Mouse (Mus musculus) midbrain, embryonic 13.5 days (tissue): ENCODE results near the gene Usp46. TPM values are rescaled to one million over a fixed set of nuclear protein-coding genes. Genes with fewer than 3 reads are reported as not detected.

Experiments used
- ATAC-seq: fragments of 200-750 bp; cut with Nextera tagmentation; 2 replicates; pipeline ENCODE4 v1.8.0; 2017; ENCODE audit warnings: mild to moderate bottlenecking, moderate TSS enrichment, moderate library complexity
- H3K27ac ChIP-seq: fragments of 300-500 bp; sonication (generic); 2 replicates; pipeline ENCODE4 v1.5.1; 2015; ENCODE audit warnings: inconsistent platforms, mild to moderate bottlenecking, moderate library complexity
- H3K27me3 ChIP-seq: fragments of 300-500 bp; sonication (generic); 2 replicates; pipeline ENCODE4 v1.6.1; 2015; ENCODE audit warnings: mild to moderate bottlenecking, inconsistent platforms
- H3K36me3 ChIP-seq: fragments of 300-500 bp; sonication (generic); 2 replicates; pipeline ENCODE4 v1.6.1; 2015; ENCODE audit warnings: mild to moderate bottlenecking, inconsistent platforms
- H3K4me1 ChIP-seq: fragments of 300-500 bp; sonication (generic); replicated peaks from 2 replicates; pipeline ENCODE4 v1.6.1; 2015; ENCODE audit warnings: inconsistent platforms
- H3K4me2 ChIP-seq: fragments of 300-500 bp; sonication (generic); replicated peaks from 2 replicates; pipeline ENCODE4 v1.6.1; 2015; ENCODE audit warnings: moderate library complexity, mild to moderate bottlenecking, inconsistent platforms
- H3K4me3 ChIP-seq: fragments of 300-500 bp; sonication (generic); replicated peaks from 2 replicates; pipeline ENCODE4 v1.5.1; 2015; ENCODE audit warnings: mild to moderate bottlenecking, inconsistent platforms
- H3K9ac ChIP-seq: fragments of 300-500 bp; sonication (generic); replicated peaks from 2 replicates; pipeline ENCODE4 v1.6.1; 2015; ENCODE audit warnings: mild to moderate bottlenecking, inconsistent platforms
- H3K9me3 ChIP-seq: fragments of 300-500 bp; sonication (generic); 2 replicates; pipeline ENCODE4 v1.6.1; 2016; ENCODE audit warnings: mild to moderate bottlenecking, inconsistent platforms
- WGBS: fragments of 180-500 bp; shearing (Covaris S2); methylation state at CpG from one replicate; pipeline ENCODE4 v1.1.7; 2015; 5-methylcytosine and 5-hydroxymethylcytosine counted together
- polyA plus RNA-seq: library from polyadenylated mRNA; unstranded; fragments of >200 nt; fragmentation: Nextera tagmentation; extraction: Ambion mirVana; gene quantifications from 2 replicates; pipeline ENCODE4 v1.2.1, GENCODE M21; 2015

Usp46 gene
- 23.9 and 25.2 TPM in 2 replicates for polyA plus RNA-seq

- peaks cover 35% of the 10 kb centered on the region for H3K4me1 ChIP-seq
- ATAC-seq, result peak; percentile 95
- no peaks in the 10 kb centered on the region for H3K36me3 ChIP-seq
- H3K9me3 ChIP-seq, result no peaks in the 10 kb centered on the region
- peak within 1 kb of the TSS; percentile 79 for H3K4me3 ChIP-seq
- peaks cover 4% of the 10 kb centered on the region; the same call in 1 of the 2 replicates for H3K27me3 ChIP-seq
- H3K27ac ChIP-seq, result peak within 1 kb of the TSS; percentile 89
- WGBS, result under 1% methylated on average over 89 of the region's 89 CpGs
- peak within 1 kb of the TSS; percentile 92 for H3K9ac ChIP-seq
- peak within 1 kb of the TSS; percentile 83 for H3K4me2 ChIP-seq
Observed at GRCm38 (mm10) chr5:74067831-74068713, at the start of gene Usp46. TSS of gene Usp46 (minus strand) at chr5:74068431.

- Histone ChIP-seq H3K4me1 (peaks cover 7% of the 10 kb centered on the region; the same call in 1 of the 2 replicates), H3K9me3 (no peaks in the 10 kb centered on the region), H3K9ac (no peak overlapping the region), H3K4me3 (no peak overlapping the region), H3K27ac (no peak overlapping the region), H3K36me3 (no peaks in the 10 kb centered on the region), H3K4me2 (no peak overlapping the region), H3K27me3 (no peaks in the 10 kb centered on the region)
- no peak for ATAC-seq
- 61% methylated on average over 7 of the region's 7 CpGs for WGBS
Observed at GRCm38 (mm10) chr5:74113961-74114689, 45.9 kb upstream of the Usp46 start.

- Histone ChIP-seq H3K27ac (no peak overlapping the region), H3K4me2 (no peak overlapping the region), H3K36me3 (no peaks in the 10 kb centered on the region), H3K4me3 (no peak overlapping the region), H3K9me3 (no peaks in the 10 kb centered on the region), H3K9ac (no peak overlapping the region), H3K4me1 (no peaks in the 10 kb centered on the region), H3K27me3 (no peaks in the 10 kb centered on the region)
- 57% methylated on average over 7 of the region's 7 CpGs for WGBS
- ATAC-seq, result no peak
Observed at GRCm38 (mm10) chr5:74105445-74105844, 37.2 kb upstream of the Usp46 start.

- Histone ChIP-seq H3K4me3 (no peak overlapping the region), H3K27ac (no peak overlapping the region), H3K9me3 (no peaks in the 10 kb centered on the region), H3K4me2 (no peak overlapping the region), H3K9ac (no peak overlapping the region), H3K4me1 (0 out of 2 replicates have a peak, but pooled peaks cover 5% of the 10 kb centered on the region), H3K36me3 (peaks cover 13% of the 10 kb centered on the region), H3K27me3 (no peaks in the 10 kb centered on the region)
- ATAC-seq, result no peak
- WGBS, result 85% methylated on average over 6 of the region's 6 CpGs
Observed at GRCm38 (mm10) chr5:74101761-74102160, 33.5 kb upstream of the Usp46 start.

- H3K36me3 ChIP-seq, result peaks cover 30% of the 10 kb centered on the region
- H3K4me3 ChIP-seq, result no peak overlapping the region
- H3K4me1 ChIP-seq, result peaks cover 18% of the 10 kb centered on the region
- no peak overlapping the region for H3K9ac ChIP-seq
- ATAC-seq, result no peak
- no peak overlapping the region for H3K4me2 ChIP-seq
- no peaks in the 10 kb centered on the region for H3K27me3 ChIP-seq
- H3K27ac ChIP-seq, result no peak overlapping the region
- 92% methylated on average over 10 of the region's 10 CpGs for WGBS
- H3K9me3 ChIP-seq, result no peaks in the 10 kb centered on the region
Observed at GRCm38 (mm10) chr5:74099046-74099445, 30.8 kb upstream of the Usp46 start.

GRCm38 (mm10) chr5:74097854-74098220 is 29.6 kb upstream of the Usp46 start:
- 90% methylated on average over 10 of the region's 10 CpGs for WGBS
- no peak overlapping the region for H3K4me2 ChIP-seq
- H3K9me3 ChIP-seq, result no peaks in the 10 kb centered on the region
- H3K36me3 ChIP-seq, result peaks cover 30% of the 10 kb centered on the region
- no peak overlapping the region for H3K27ac ChIP-seq
- no peak overlapping the region for H3K4me3 ChIP-seq
- peaks cover 22% of the 10 kb centered on the region for H3K4me1 ChIP-seq
- no peak overlapping the region for H3K9ac ChIP-seq
- no peak for ATAC-seq
- H3K27me3 ChIP-seq, result no peaks in the 10 kb centered on the region

GRCm38 (mm10) chr5:74097116-74097853 is 29.1 kb upstream of the Usp46 start:
- Histone ChIP-seq H3K4me1 (peaks cover 22% of the 10 kb centered on the region), H3K9me3 (no peaks in the 10 kb centered on the region), H3K4me2 (no peak overlapping the region), H3K27me3 (no peaks in the 10 kb centered on the region), H3K4me3 (no peak overlapping the region), H3K36me3 (peaks cover 30% of the 10 kb centered on the region), H3K9ac (no peak overlapping the region), H3K27ac (no peak overlapping the region)
- ATAC-seq, result no peak
- 92% methylated on average over 11 of the region's 11 CpGs for WGBS

- Histone ChIP-seq H3K9ac (no peak overlapping the region), H3K36me3 (peaks cover 30% of the 10 kb centered on the region), H3K4me3 (no peak overlapping the region), H3K27ac (no peak overlapping the region), H3K9me3 (no peaks in the 10 kb centered on the region), H3K4me1 (peaks cover 22% of the 10 kb centered on the region), H3K4me2 (no peak overlapping the region), H3K27me3 (no peaks in the 10 kb centered on the region)
- WGBS, result 100% methylated on average over 1 of the region's 1 CpGs
- ATAC-seq, result no peak
Observed at GRCm38 (mm10) chr5:74096060-74096459, 27.8 kb upstream of the Usp46 start.

- H3K9ac ChIP-seq, result no peak overlapping the region
- 88% methylated on average over 2 of the region's 2 CpGs for WGBS
- no peak overlapping the region for H3K4me2 ChIP-seq
- no peaks in the 10 kb centered on the region for H3K9me3 ChIP-seq
- H3K36me3 ChIP-seq, result peaks cover 30% of the 10 kb centered on the region
- H3K4me1 ChIP-seq, result peaks cover 22% of the 10 kb centered on the region
- no peak overlapping the region for H3K27ac ChIP-seq
- ATAC-seq, result no peak
- H3K27me3 ChIP-seq, result no peaks in the 10 kb centered on the region
- no peak overlapping the region for H3K4me3 ChIP-seq
Observed at GRCm38 (mm10) chr5:74095611-74096010, 27.4 kb upstream of the Usp46 start.

GRCm38 (mm10) chr5:74094841-74095437 is 26.7 kb upstream of the Usp46 start:
- H3K27me3 ChIP-seq, result no peaks in the 10 kb centered on the region
- no peak overlapping the region for H3K27ac ChIP-seq
- H3K9ac ChIP-seq, result no peak overlapping the region
- peak overlapping the region; percentile 73 for H3K4me3 ChIP-seq
- peak overlapping the region; percentile 86 for H3K4me2 ChIP-seq
- H3K36me3 ChIP-seq, result peaks cover 30% of the 10 kb centered on the region
- ATAC-seq, result no peak
- H3K9me3 ChIP-seq, result no peaks in the 10 kb centered on the region
- peaks cover 22% of the 10 kb centered on the region for H3K4me1 ChIP-seq
- 90% methylated on average over 8 of the region's 8 CpGs for WGBS

- no peaks in the 10 kb centered on the region for H3K27me3 ChIP-seq
- H3K4me2 ChIP-seq, result peak overlapping the region; percentile 86
- H3K9ac ChIP-seq, result peak overlapping the region; percentile 95
- H3K4me3 ChIP-seq, result peak overlapping the region; percentile 73
- ATAC-seq, result no peak
- H3K9me3 ChIP-seq, result no peaks in the 10 kb centered on the region
- WGBS, result 23% methylated on average over 11 of the region's 11 CpGs
- peak overlapping the region; percentile 86 for H3K27ac ChIP-seq
- peaks cover 30% of the 10 kb centered on the region for H3K36me3 ChIP-seq
- H3K4me1 ChIP-seq, result peaks cover 22% of the 10 kb centered on the region
Observed at GRCm38 (mm10) chr5:74093556-74094428, 25.6 kb upstream of the Usp46 start.
